Mouse (Mus musculus) stomach, embryonic 16.5 days (tissue): ENCODE results near the gene Opcml. TPM values are rescaled to one million over a fixed set of nuclear protein-coding genes. Genes with fewer than 3 reads are reported as not detected.

Source experiments
- ATAC-seq: fragments of 200-750 bp; cut with Nextera tagmentation; 2 replicates; pipeline ENCODE4 v1.8.0; 2017; ENCODE audit warnings: moderate number of reproducible peaks, moderate TSS enrichment; ENCODE audit not compliant: insufficient read depth, low FRiP score
- H3K27ac ChIP-seq: fragments of 300-500 bp; sonication (generic); 2 replicates; pipeline ENCODE4 v1.5.1; 2014; ENCODE audit warnings: low read length
- H3K27me3 ChIP-seq: fragments of 300-500 bp; sonication (generic); 2 replicates; pipeline ENCODE4 v1.6.1; 2014; ENCODE audit warnings: low read length, control low read depth, mixed read lengths; ENCODE audit not compliant: control insufficient read depth, insufficient read depth
- H3K36me3 ChIP-seq: fragments of 300-500 bp; sonication (generic); 2 replicates; pipeline ENCODE4 v1.6.1; 2014; ENCODE audit warnings: low read length; ENCODE audit not compliant: control insufficient read depth, insufficient read depth
- H3K4me1 ChIP-seq: fragments of 300-500 bp; sonication (generic); 2 replicates; pipeline ENCODE4 v1.6.1; 2014; ENCODE audit warnings: low read length, control low read depth, mixed read lengths; ENCODE audit not compliant: control insufficient read depth, insufficient read depth
- H3K4me2 ChIP-seq: fragments of 300-500 bp; sonication (generic); 2 replicates; pipeline ENCODE4 v1.6.1; 2014; ENCODE audit warnings: low read depth, low read length, mixed read lengths
- H3K4me3 ChIP-seq: fragments of 300-500 bp; sonication (generic); replicated peaks from 2 replicates; pipeline ENCODE4 v1.5.1; 2014; ENCODE audit warnings: mild to moderate bottlenecking, low read length
- H3K9ac ChIP-seq: fragments of 300-500 bp; sonication (generic); 2 replicates; pipeline ENCODE4 v1.6.1; 2014; ENCODE audit warnings: low read length
- H3K9me3 ChIP-seq: fragments of 300-500 bp; sonication (generic); replicated peaks from 2 replicates; pipeline ENCODE4 v1.6.1; 2016; ENCODE audit warnings: low read length, control low read depth; ENCODE audit not compliant: control insufficient read depth
- WGBS: fragments of 180-500 bp; shearing (Covaris S2); extraction: QIAGEN DNeasy Blood & Tissue Kit; methylation state at CpG from one replicate; pipeline ENCODE4 v1.1.7; 2014; 5-methylcytosine and 5-hydroxymethylcytosine counted together
- polyA plus RNA-seq: library from polyadenylated mRNA; unstranded; fragments of >200 nt; fragmentation: Nextera tagmentation; extraction: Ambion mirVana; gene quantifications from 2 replicates; pipeline ENCODE4 v1.2.1, GENCODE M21; 2015

Opcml gene
- polyA plus RNA-seq, 1 experiment from 2014 or later: 2.8 TPM

- WGBS: 48% methylated on average over 2 of the region's 2 CpGs
- H3K9me3 ChIP-seq: no peaks in the 10 kb centered on the region
- no peak overlapping the region for H3K9ac ChIP-seq
- H3K4me3 ChIP-seq: no peak overlapping the region
- no peak overlapping the region for H3K27ac ChIP-seq
- H3K27me3 ChIP-seq: peaks cover 26% of the 10 kb centered on the region
- no peaks in the 10 kb centered on the region for H3K36me3 ChIP-seq
- ATAC-seq: no peak
- H3K4me1 ChIP-seq: no peaks in the 10 kb centered on the region
- no peak overlapping the region for H3K4me2 ChIP-seq
Observed at GRCm38 (mm10) chr9:27792226-27792625, 1.7 kb downstream of the Opcml start.

DNA sequence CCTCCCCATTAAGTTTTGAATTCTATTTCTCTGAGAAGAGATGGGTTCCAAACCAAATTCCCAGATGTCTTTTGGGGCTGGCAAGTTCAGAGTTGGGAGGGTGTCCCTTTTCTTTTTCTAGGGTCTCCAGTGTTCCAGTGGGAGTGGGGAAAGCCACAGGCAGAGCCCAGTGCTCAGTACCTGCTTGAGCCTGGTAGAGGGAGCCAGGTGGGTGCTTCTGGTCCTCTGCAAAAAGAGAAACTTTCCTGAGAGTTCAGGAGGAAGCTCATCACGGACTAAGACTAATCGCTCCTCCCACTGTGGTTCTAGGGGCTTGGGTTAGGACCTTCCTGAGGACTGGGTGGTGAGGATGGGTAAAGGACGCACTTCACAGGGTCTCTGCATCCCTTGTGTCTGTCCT is 2.4 kb downstream of the Opcml start:
- no peaks in the 10 kb centered on the region for H3K4me1 ChIP-seq
- no peaks in the 10 kb centered on the region for H3K9me3 ChIP-seq
- H3K36me3 ChIP-seq: no peaks in the 10 kb centered on the region
- H3K9ac ChIP-seq: no peak overlapping the region
- 65% methylated on average over 3 of the region's 3 CpGs for WGBS
- H3K27me3 ChIP-seq: peaks cover 26% of the 10 kb centered on the region
- H3K4me3 ChIP-seq: no peak overlapping the region
- ATAC-seq: no peak
- H3K4me2 ChIP-seq: no peak overlapping the region
- no peak overlapping the region for H3K27ac ChIP-seq

DNA sequence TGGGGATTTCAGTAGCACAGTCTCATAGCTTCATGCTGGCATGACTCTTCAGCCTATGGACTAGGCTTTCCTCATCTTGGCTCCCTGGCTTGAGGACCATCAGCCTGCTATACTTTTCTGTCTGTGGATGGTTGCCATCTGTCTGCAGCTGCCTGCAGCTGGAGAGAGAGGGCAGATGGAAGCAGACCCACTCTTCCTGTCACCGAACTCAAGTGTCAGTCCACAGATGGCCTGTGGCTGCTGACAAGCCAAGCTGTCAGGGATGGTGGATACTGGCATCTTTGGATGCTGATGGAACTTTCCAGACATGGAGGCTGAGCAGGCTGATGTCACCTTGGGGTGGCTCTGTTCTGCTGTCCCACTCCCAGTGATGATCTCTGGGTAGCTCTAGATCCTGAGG is 6.0 kb downstream of the Opcml start:
- no peaks in the 10 kb centered on the region for H3K36me3 ChIP-seq
- no peak overlapping the region for H3K27ac ChIP-seq
- no peak overlapping the region for H3K4me2 ChIP-seq
- H3K27me3 ChIP-seq: peaks cover 16% of the 10 kb centered on the region
- H3K4me1 ChIP-seq: no peaks in the 10 kb centered on the region
- no peak for ATAC-seq
- no peaks in the 10 kb centered on the region for H3K9me3 ChIP-seq
- no peak overlapping the region for H3K4me3 ChIP-seq
- WGBS: 79% methylated on average over 1 of the region's 1 CpGs
- no peak overlapping the region for H3K9ac ChIP-seq

- no peaks in the 10 kb centered on the region for H3K27me3 ChIP-seq
- no peaks in the 10 kb centered on the region for H3K4me1 ChIP-seq
- H3K9ac ChIP-seq: no peak overlapping the region
- no peaks in the 10 kb centered on the region for H3K36me3 ChIP-seq
- H3K4me2 ChIP-seq: no peak overlapping the region
- no peak overlapping the region for H3K27ac ChIP-seq
- H3K9me3 ChIP-seq: no peaks in the 10 kb centered on the region
- WGBS: 58% methylated on average over 2 of the region's 2 CpGs
- H3K4me3 ChIP-seq: no peak overlapping the region
- no peak for ATAC-seq
Observed at GRCm38 (mm10) chr9:27800992-27801391, 10.4 kb downstream of the Opcml start.

- 80% methylated on average over 3 of the region's 3 CpGs for WGBS
- H3K27ac ChIP-seq: no peak overlapping the region
- no peaks in the 10 kb centered on the region for H3K27me3 ChIP-seq
- no peak overlapping the region for H3K9ac ChIP-seq
- ATAC-seq: no peak
- no peak overlapping the region for H3K4me3 ChIP-seq
- H3K4me1 ChIP-seq: no peaks in the 10 kb centered on the region
- H3K4me2 ChIP-seq: no peak overlapping the region
- no peaks in the 10 kb centered on the region for H3K9me3 ChIP-seq
- H3K36me3 ChIP-seq: no peaks in the 10 kb centered on the region
Observed at GRCm38 (mm10) chr9:27801807-27802206, 11.2 kb downstream of the Opcml start.

- Histone ChIP-seq H3K4me3 (no peak overlapping the region), H3K9ac (no peak overlapping the region), H3K4me2 (no peak overlapping the region), H3K27ac (no peak overlapping the region), H3K36me3 (no peaks in the 10 kb centered on the region), H3K27me3 (no peaks in the 10 kb centered on the region), H3K9me3 (no peaks in the 10 kb centered on the region), H3K4me1 (no peaks in the 10 kb centered on the region)
- no peak for ATAC-seq
Observed at GRCm38 (mm10) chr9:27802379-27802778, 11.8 kb downstream of the Opcml start.

DNA sequence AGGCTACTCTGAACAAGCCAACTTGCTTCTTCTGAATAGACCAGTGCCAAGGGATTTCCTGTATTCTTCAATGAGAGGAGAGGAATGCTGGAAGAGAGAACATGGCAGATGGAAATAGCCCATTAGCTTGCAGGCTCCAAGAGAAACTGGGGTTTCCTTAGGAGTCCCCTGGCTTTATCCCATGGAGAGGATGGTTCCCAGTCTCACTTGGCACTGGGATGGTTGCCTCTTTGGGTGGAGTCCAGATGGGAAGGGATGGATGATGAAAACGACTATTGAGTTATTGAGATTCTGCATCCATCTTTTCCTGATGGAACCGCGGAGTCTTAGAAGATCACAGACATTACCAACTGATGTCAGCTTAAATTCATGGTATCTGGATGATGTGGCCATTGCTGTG is 13.9 kb downstream of the Opcml start:
- Histone ChIP-seq H3K4me3 (no peak overlapping the region), H3K36me3 (no peaks in the 10 kb centered on the region), H3K4me2 (no peak overlapping the region), H3K9me3 (no peaks in the 10 kb centered on the region), H3K4me1 (no peaks in the 10 kb centered on the region), H3K27ac (no peak overlapping the region), H3K9ac (no peak overlapping the region), H3K27me3 (no peaks in the 10 kb centered on the region)
- ATAC-seq: no peak
- WGBS: 87% methylated on average over 3 of the region's 3 CpGs

DNA sequence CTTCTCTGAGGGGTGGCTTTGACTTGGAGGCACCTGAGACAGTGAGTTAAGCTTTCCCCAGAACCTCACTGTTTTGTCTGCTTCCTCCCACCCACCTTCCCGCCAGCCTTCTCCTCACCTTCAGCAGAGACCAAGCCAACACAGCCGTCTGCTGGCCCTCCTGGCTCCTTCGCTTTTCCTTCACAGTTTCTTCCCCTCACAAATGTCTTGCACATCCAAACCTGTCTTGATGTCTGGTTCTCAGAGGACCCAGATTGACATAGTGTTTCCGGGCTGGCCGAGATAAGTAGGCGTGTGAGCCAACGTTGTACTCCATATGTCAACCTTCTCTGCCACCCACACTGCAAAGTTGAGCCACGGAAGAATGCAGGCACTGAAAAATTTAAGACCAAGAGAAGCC is 19.2 kb downstream of the Opcml start:
- Histone ChIP-seq H3K4me1 (peaks cover 8% of the 10 kb centered on the region), H3K9me3 (no peaks in the 10 kb centered on the region), H3K9ac (no peak overlapping the region), H3K27me3 (no peaks in the 10 kb centered on the region), H3K36me3 (no peaks in the 10 kb centered on the region), H3K27ac (no peak overlapping the region), H3K4me2 (no peak overlapping the region), H3K4me3 (no peak overlapping the region)
- ATAC-seq: no peak
- 83% methylated on average over 8 of the region's 8 CpGs for WGBS

GRCm38 (mm10) chr9:27813207-27813790 is 22.7 kb downstream of the Opcml start:
- no peak overlapping the region for H3K4me3 ChIP-seq
- no peaks in the 10 kb centered on the region for H3K36me3 ChIP-seq
- H3K27me3 ChIP-seq: no peaks in the 10 kb centered on the region
- WGBS: 12% methylated on average over 3 of the region's 3 CpGs
- H3K4me2 ChIP-seq: no peak overlapping the region
- H3K9ac ChIP-seq: no peak overlapping the region
- peak; percentile 90 for ATAC-seq
- H3K9me3 ChIP-seq: no peaks in the 10 kb centered on the region
- peaks cover 8% of the 10 kb centered on the region for H3K4me1 ChIP-seq
- peak overlapping the region; percentile 72 for H3K27ac ChIP-seq

DNA sequence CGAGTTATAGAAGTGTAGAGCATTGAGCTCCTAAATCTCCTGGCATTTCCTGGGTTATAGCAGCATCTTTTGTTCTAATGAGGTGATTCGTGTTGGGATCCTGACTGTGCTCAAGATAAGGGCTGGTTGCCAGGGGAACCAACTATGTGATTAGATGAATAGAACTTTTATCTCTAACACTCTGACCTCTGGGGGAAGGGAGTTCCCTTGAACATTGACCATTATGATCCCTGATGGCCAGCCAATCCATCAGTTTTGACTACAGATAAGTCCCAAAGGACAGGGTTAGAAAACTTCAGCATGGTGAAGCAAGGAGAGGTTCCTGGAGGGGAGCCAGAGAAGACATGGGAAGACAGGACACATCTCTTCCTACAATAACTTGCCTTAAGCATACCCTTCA is 23.6 kb downstream of the Opcml start:
- Histone ChIP-seq H3K9ac (no peak overlapping the region), H3K36me3 (no peaks in the 10 kb centered on the region), H3K4me1 (peaks cover 8% of the 10 kb centered on the region), H3K4me2 (no peak overlapping the region), H3K4me3 (no peak overlapping the region), H3K27me3 (no peaks in the 10 kb centered on the region), H3K27ac (no peak overlapping the region), H3K9me3 (no peaks in the 10 kb centered on the region)
- no peak for ATAC-seq
- 16% methylated on average over 2 of the region's 2 CpGs for WGBS
